Mouse (Mus musculus): ENCODE results near the gene Slc38a2. TPM values are rescaled to one million over a fixed set of nuclear protein-coding genes. Genes with fewer than 3 reads are reported as not detected.

The Slc38a2 gene
- polyA plus RNA-seq, 1 experiment from 2014 or later: 102 TPM

Other genes starting within 250 kb of the Slc38a2 start
- gene Scaf11, start 238.9 kb downstream of the Slc38a2 start, polyA plus RNA-seq (2015; fragmentation: Nextera tagmentation; extraction: Ambion mirVana): 42.3 and 45.3 TPM in 2 replicates
- 134 and 138 TPM in 2 replicates for gene Slc38a1, start 56.8 kb downstream of the Slc38a2 start, polyA plus RNA-seq (2015; fragmentation: Nextera tagmentation; extraction: Ambion mirVana)

All from hindbrain, embryonic 15.5 days (tissue).